Mouse (Mus musculus): ENCODE data around the gene Prkce. TPM values are rescaled to one million over a fixed set of nuclear protein-coding genes. Genes with fewer than 3 reads are reported as not detected.

Gene Prkce
- total RNA-seq, 2 experiments from 2014 or later = 6.9 to 7.4 TPM

DNA sequence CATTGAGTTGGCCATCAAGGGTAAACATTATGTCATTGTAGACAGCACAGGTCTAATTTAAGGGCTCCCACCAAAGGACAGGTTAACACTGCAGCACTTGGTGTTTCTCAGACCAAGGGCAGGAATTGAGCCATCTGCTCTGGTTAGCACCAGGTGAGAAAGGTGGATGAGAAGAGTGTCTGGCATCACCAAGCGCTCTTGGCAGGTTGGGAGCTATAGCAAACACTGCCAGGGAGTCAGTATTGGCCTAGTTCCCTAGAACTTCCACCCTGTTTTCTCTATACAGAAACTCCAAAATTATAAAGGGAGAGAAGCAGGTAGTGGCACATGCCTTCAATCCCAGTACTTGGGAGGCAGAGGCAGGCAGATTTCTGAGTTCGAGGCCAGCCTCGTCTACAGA lies 479.6 kb downstream of the Prkce start:
- no peak for DNase-seq

GRCm38 (mm10) chr17:86648856-86649435 lies 481.4 kb downstream of the Prkce start:
- DNase-seq = no peak

DNA sequence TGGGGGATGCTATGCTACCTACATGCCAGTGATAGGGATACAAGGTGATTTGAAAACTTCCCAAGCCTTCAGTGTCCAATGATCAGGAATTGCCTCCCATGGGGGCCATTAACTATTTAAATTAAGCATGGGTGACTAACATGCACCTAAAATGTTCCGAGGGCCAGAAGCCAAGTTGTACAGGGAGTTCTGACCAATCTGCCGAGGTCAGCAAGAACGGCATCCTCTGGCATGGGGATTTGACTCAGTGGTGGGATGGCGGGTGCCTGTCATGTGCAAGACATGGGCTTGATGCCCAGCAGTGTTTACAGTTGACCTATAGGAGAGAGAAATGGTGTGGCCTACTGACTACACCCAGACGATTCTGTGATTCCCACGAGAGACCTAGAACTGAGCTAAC lies 482.7 kb downstream of the Prkce start:
- no peak for DNase-seq

GRCm38 (mm10) chr17:86651091-86651490 lies 483.5 kb downstream of the Prkce start:
- no peak for DNase-seq

DNA sequence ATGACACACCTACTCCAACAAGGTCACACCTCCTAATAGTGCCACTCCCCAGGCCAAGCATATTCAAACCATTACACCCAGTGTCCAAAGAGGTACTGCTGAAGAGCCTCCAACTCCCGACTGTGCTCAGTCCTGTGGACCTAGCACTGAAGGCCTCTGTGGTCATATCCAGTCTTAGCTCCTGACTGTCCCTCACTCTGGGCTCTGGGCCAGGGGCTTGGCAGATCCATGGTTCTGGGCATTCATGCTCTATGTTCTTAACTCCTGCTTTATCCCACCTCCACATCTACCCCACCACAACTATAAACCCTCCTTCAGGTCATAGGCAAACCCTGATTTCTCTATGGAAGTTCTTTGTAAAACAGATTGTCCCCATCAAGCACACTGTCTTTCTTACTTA lies 485.2 kb downstream of the Prkce start:
- DNase-seq = no peak

- no peak for DNase-seq
Observed at GRCm38 (mm10) chr17:86656369-86656768, 488.8 kb downstream of the Prkce start.

GRCm38 (mm10) chr17:86662301-86662700 lies 494.7 kb downstream of the Prkce start:
- no peak for DNase-seq

GRCm38 (mm10) chr17:86663471-86663870 lies 495.9 kb downstream of the Prkce start:
- DNase-seq = no peak

DNA sequence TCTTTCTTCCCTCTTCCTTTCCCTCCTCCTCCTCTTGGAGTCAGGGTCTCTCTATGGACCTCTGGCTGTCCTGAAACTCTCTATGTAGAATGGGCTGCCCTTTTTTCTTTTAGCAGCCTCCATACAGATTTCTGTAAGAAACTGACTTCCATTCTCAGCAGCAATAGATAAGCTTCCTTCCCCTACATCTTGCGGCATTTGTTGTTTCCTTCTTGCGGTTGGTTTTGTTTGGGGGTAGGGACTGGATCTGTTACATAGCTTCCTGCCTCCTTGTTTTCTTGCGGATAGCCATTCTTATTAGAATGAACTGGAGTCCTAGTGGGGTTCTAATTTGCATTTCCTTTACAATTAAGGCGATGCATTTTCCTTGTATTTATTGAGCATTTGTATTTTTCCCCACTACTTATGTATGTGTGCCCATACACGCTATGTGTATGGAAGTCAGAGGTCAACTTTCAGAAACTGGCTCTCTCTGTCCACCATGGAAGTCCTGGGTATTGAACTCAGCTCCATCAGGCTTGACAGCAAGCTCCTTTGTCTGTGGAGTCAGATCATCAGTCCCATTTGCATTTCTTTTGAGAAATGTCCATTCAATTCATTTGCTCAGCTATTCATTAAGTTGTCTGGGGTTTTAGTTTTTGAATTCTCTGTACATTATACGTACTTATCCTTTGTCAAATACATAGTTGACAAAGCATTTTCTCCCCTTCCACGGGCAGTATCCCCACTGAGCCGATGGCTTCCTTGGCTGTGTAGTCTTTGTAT lies 500.4 kb downstream of the Prkce start:
- no peak for DNase-seq

- DNase-seq = no peak
Observed at GRCm38 (mm10) chr17:86669641-86670373, 502.2 kb downstream of the Prkce start.

GRCm38 (mm10) chr17:86670731-86671130 lies 503.1 kb downstream of the Prkce start:
- no peak for DNase-seq

- no peak for DNase-seq
Observed at GRCm38 (mm10) chr17:86674971-86675370, 507.4 kb downstream of the Prkce start.

- DNase-seq = no peak
Observed at GRCm38 (mm10) chr17:86676336-86676735, 508.8 kb downstream of the Prkce start.

DNA sequence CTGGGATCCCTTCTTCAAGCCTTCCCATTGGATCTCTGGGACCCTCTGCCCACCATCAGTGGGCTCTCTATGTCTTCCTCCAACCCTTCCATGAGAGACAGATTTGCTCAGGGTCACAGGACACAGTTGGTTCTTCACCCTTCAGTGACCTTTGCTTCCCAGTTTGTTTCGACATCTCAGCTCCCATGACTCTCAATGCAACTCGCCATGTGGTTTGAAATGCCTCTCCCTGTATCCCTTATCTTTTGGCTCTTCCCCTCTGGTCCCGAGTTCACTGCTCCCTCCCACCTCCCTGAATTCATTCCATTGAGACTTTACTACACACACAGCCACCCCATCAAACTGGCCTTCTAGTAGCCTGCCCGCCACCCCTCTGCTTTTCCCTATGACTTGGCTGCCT lies 509.3 kb downstream of the Prkce start:
- no peak for DNase-seq

- no peak for DNase-seq
Observed at GRCm38 (mm10) chr17:86685263-86685662, 517.7 kb downstream of the Prkce start.

GRCm38 (mm10) chr17:86687021-86687420 lies 519.4 kb downstream of the Prkce start:
- no peak for DNase-seq

GRCm38 (mm10) chr17:86690871-86691390 lies 523.3 kb downstream of the Prkce start:
- DNase-seq = no peak

- peak; percentile 38 for DNase-seq
Observed at GRCm38 (mm10) chr17:86697751-86698150, 530.2 kb downstream of the Prkce start.

DNA sequence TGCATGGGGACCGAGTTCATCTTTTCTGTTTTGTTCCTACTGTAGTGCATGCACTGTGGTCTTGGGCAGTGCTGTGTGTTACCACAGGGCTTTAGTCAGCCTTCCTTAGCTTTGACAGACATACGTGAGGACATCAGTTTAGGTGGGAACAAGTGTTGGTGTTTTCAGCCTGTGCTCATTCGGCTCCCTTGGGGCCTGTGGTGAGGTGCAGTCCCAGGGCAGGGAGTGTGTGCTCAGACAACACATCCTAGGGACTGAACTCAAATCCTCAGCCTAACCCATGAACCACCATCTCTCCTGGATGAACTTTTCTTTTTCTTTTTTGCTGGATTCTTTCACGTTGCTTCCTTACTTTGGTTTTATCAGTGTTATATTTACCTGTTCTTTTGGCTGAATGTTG lies 535.8 kb downstream of the Prkce start:
- no peak for DNase-seq

DNA sequence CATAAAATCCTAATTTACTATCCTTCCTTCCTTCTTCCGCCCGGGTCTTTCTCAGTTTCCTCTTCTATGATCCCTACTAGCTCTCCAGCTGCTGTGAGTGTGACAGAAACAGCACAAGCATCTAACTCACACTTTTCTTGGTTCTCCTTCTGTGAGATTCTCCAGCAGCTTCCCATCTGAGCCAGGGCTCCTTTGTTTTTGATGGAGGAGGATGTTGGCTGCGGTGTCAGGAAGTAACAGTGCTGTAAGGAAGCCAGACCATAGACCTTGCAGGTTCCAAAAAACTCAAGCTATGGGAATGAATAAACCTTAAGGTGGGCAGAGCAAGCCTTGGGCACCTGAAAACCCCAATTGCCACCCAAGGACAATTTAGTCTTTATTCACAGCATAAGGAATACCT lies 537.7 kb downstream of the Prkce start:
- no peak for DNase-seq

GRCm38 (mm10) chr17:86706467-86706866 lies 538.9 kb downstream of the Prkce start:
- DNase-seq = no peak
